Mouse (Mus musculus) kidney, embryonic 14.5 days (tissue): Measurements from ENCODE around the gene Cdkn1b. TPM values are rescaled to one million over a fixed set of nuclear protein-coding genes. Genes with fewer than 3 reads are reported as not detected.
A peak's percentile ranks its signal among the peaks of the same experiment; 100 is the strongest.

Experiments used
- ATAC-seq: fragments of 200-750 bp; cut with Nextera tagmentation; 2 replicates; pipeline ENCODE4 v1.8.0; 2017; ENCODE audit warnings: moderate number of reproducible peaks, mild to moderate bottlenecking, moderate TSS enrichment, moderate library complexity; ENCODE audit not compliant: low FRiP score, low TSS enrichment
- H3K27ac ChIP-seq: fragments of 300-500 bp; sonication (generic); 2 replicates; pipeline ENCODE4 v1.5.1; 2014; ENCODE audit warnings: low read depth, mild to moderate bottlenecking, low read length, moderate library complexity, mixed read lengths
- H3K27me3 ChIP-seq: fragments of 300-500 bp; sonication (generic); 2 replicates; pipeline ENCODE4 v1.6.1; 2014; ENCODE audit warnings: mild to moderate bottlenecking, low read length; ENCODE audit not compliant: control insufficient read depth, insufficient read depth
- H3K36me3 ChIP-seq: fragments of 300-500 bp; sonication (generic); 2 replicates; pipeline ENCODE4 v1.6.1; 2014; ENCODE audit warnings: low read length, mixed read lengths; ENCODE audit not compliant: control insufficient read depth, insufficient read depth
- H3K4me1 ChIP-seq: fragments of 300-500 bp; sonication (generic); 2 replicates; pipeline ENCODE4 v1.6.1; 2014; ENCODE audit warnings: low read length, mixed read lengths; ENCODE audit not compliant: control insufficient read depth, insufficient read depth
- H3K4me2 ChIP-seq: fragments of 300-500 bp; sonication (generic); replicated peaks from 2 replicates; pipeline ENCODE4 v1.6.1; 2014; ENCODE audit warnings: low read depth, mild to moderate bottlenecking, low read length
- H3K4me3 ChIP-seq: fragments of 300-500 bp; sonication (generic); 2 replicates; pipeline ENCODE4 v1.5.1; 2014; ENCODE audit warnings: mild to moderate bottlenecking, low read length
- H3K9ac ChIP-seq: fragments of 300-500 bp; sonication (generic); 2 replicates; pipeline ENCODE4 v1.6.1; 2014; ENCODE audit warnings: low read depth, mild to moderate bottlenecking, low read length, moderate library complexity
- H3K9me3 ChIP-seq: fragments of 300-500 bp; sonication (generic); 2 replicates; pipeline ENCODE4 v1.6.1; 2016; ENCODE audit warnings: low read length; ENCODE audit not compliant: control insufficient read depth
- WGBS: fragments of 180-500 bp; shearing (Covaris S2); extraction: QIAGEN DNeasy Blood & Tissue Kit; methylation state at CpG from one replicate; pipeline ENCODE4 v1.1.7; 2014; 5-methylcytosine and 5-hydroxymethylcytosine counted together
- polyA plus RNA-seq: library from polyadenylated mRNA; unstranded; fragments of >200 nt; fragmentation: Nextera tagmentation; extraction: Ambion mirVana; gene quantifications from 2 replicates; pipeline ENCODE4 v1.2.1, GENCODE M21; 2014

Cdkn1b gene
- polyA plus RNA-seq, 1 experiment from 2014 or later, result 15.3 TPM

GRCm38 (mm10) chr6:134918769-134919168 lies 1.4 kb upstream of the Cdkn1b start:
- WGBS, result 95% methylated on average over 10 of the region's 10 CpGs
- ATAC-seq, result no peak
- no peak overlapping the region for H3K4me3 ChIP-seq

GRCm38 (mm10) chr6:134919511-134920189 lies 551 bp upstream of the Cdkn1b start:
- peak overlapping the region; percentile 94 for H3K4me3 ChIP-seq
- WGBS, result 4% methylated on average over 37 of the region's 37 CpGs
- H3K9ac ChIP-seq, result peak overlapping the region; percentile 83
- H3K4me1 ChIP-seq, result peaks cover 7% of the 10 kb centered on the region; the same call in 1 of the 2 replicates
- H3K9me3 ChIP-seq, result no peaks in the 10 kb centered on the region
- peak; percentile 3 for ATAC-seq
- no peaks in the 10 kb centered on the region for H3K27me3 ChIP-seq
- H3K27ac ChIP-seq, result peak overlapping the region; percentile 95
- H3K4me2 ChIP-seq, result peak overlapping the region; percentile 94
- peaks cover 10% of the 10 kb centered on the region; the same call in 1 of the 2 replicates for H3K36me3 ChIP-seq

More at GRCm38 (mm10) chr6:134918769-134919168, 1.4 kb upstream of the Cdkn1b start:
- Histone ChIP-seq H3K9me3 (no peaks in the 10 kb centered on the region), H3K36me3 (peaks cover 6% of the 10 kb centered on the region; the same call in 1 of the 2 replicates), H3K27me3 (no peaks in the 10 kb centered on the region), H3K4me1 (peaks cover 7% of the 10 kb centered on the region; the same call in 1 of the 2 replicates), H3K4me2 (no peak overlapping the region), H3K9ac (no peak overlapping the region), H3K27ac (no peak overlapping the region)

GRCm38 (mm10) chr6:134921014-134921694 lies 953 bp downstream of the Cdkn1b start:
- H3K36me3 ChIP-seq, result peaks cover 10% of the 10 kb centered on the region; the same call in 1 of the 2 replicates
- no peak for ATAC-seq

GRCm38 (mm10) chr6:134921695-134922510 lies 1.7 kb downstream of the Cdkn1b start:
- H3K9ac ChIP-seq, result peak overlapping the region; percentile 83
- H3K36me3 ChIP-seq, result peaks cover 10% of the 10 kb centered on the region; the same call in 1 of the 2 replicates
- no peaks in the 10 kb centered on the region for H3K9me3 ChIP-seq
- peaks cover 7% of the 10 kb centered on the region; the same call in 1 of the 2 replicates for H3K4me1 ChIP-seq
- WGBS, result 10% methylated on average over 20 of the region's 20 CpGs
- H3K27ac ChIP-seq, result no peak overlapping the region
- H3K4me2 ChIP-seq, result peak overlapping the region; percentile 94
- no peaks in the 10 kb centered on the region for H3K27me3 ChIP-seq
- H3K4me3 ChIP-seq, result peak overlapping the region; percentile 94
- ATAC-seq, result no peak

More at GRCm38 (mm10) chr6:134921014-134921694, 953 bp downstream of the Cdkn1b start:
- Histone ChIP-seq H3K4me1 (peaks cover 7% of the 10 kb centered on the region; the same call in 1 of the 2 replicates), H3K27ac (peak overlapping the region; percentile 95), H3K9ac (peak overlapping the region; percentile 83), H3K4me2 (peak overlapping the region; percentile 94), H3K9me3 (no peaks in the 10 kb centered on the region), H3K4me3 (peak overlapping the region; percentile 94), H3K27me3 (no peaks in the 10 kb centered on the region)
- WGBS, result under 1% methylated on average over 32 of the region's 32 CpGs

- WGBS, result 67% methylated on average over 9 of the region's 9 CpGs
- Histone ChIP-seq H3K9me3 (no peaks in the 10 kb centered on the region), H3K4me1 (peaks cover 12% of the 10 kb centered on the region; the same call in 1 of the 2 replicates), H3K9ac (no peak overlapping the region; the same call in 1 of the 2 replicates), H3K4me2 (peak overlapping the region; percentile 94), H3K36me3 (peaks cover 10% of the 10 kb centered on the region; the same call in 1 of the 2 replicates), H3K4me3 (peak overlapping the region; percentile 94), H3K27ac (no peak overlapping the region), H3K27me3 (no peaks in the 10 kb centered on the region)
- no peak for ATAC-seq
Measured at GRCm38 (mm10) chr6:134922511-134923195, 2.5 kb downstream of the Cdkn1b start.

GRCm38 (mm10) chr6:134923670-134924069 lies 3.5 kb downstream of the Cdkn1b start:
- H3K9ac ChIP-seq, result no peak overlapping the region
- no peaks in the 10 kb centered on the region for H3K9me3 ChIP-seq
- peaks cover 12% of the 10 kb centered on the region; the same call in 1 of the 2 replicates for H3K4me1 ChIP-seq
- no peak overlapping the region for H3K4me2 ChIP-seq
- 81% methylated on average over 4 of the region's 4 CpGs for WGBS
- ATAC-seq, result no peak
- no peak overlapping the region for H3K27ac ChIP-seq
- no peaks in the 10 kb centered on the region for H3K27me3 ChIP-seq
- H3K4me3 ChIP-seq, result no peak overlapping the region
- H3K36me3 ChIP-seq, result peaks cover 10% of the 10 kb centered on the region; the same call in 1 of the 2 replicates

GRCm38 (mm10) chr6:134924262-134924661 lies 4.1 kb downstream of the Cdkn1b start:
- no peak for ATAC-seq
- WGBS, result 81% methylated on average over 3 of the region's 3 CpGs
- Histone ChIP-seq H3K4me3 (no peak overlapping the region), H3K4me2 (no peak overlapping the region), H3K27me3 (no peaks in the 10 kb centered on the region), H3K9me3 (no peaks in the 10 kb centered on the region), H3K9ac (no peak overlapping the region), H3K4me1 (peaks cover 12% of the 10 kb centered on the region; the same call in 1 of the 2 replicates), H3K27ac (no peak overlapping the region), H3K36me3 (peaks cover 10% of the 10 kb centered on the region; the same call in 1 of the 2 replicates)
